Mouse (Mus musculus): Measurements from ENCODE around the gene Uggt2.
"Not testable (repeated sequence)": the region's sequence is repeated elsewhere in the genome, so short reads cannot be mapped to it uniquely, and the experiment has no call there.

The Uggt2 gene

GRCm38 (mm10) chr14:118982429-118983045 is 116.7 kb downstream of the Uggt2 start:
- in situ Hi-C loops (cut with MboI; ENCODE audit: low sequenced_read_pairs), result not testable (repeated sequence)

- in situ Hi-C loops (cut with MboI; ENCODE audit: low sequenced_read_pairs), result not testable (repeated sequence)
Observed at GRCm38 (mm10) chr14:118981711-118982428, 117.4 kb downstream of the Uggt2 start.

DNA sequence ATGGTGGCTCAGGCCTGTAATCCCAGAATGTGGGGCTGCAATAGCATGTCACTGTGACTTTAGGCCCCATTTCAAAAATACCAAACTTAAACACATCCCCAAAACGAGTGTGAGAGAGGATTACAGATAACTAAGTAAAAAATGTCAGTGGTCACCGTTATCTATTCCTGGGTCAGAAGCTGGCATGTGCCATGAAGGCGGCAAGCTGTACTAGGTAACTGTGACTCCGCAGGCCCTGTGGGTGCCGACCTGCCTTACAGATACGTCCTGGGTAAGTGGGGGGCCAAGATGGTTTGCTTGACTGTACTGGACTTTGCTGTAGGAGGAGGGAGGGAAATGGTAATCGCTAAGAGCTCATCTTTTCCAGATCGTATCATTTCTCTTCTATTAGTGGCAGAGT is 118.3 kb downstream of the Uggt2 start:
- in situ Hi-C loops (cut with MboI; ENCODE audit: low sequenced_read_pairs), result no loop called here

GRCm38 (mm10) chr14:118980358-118980757 is 118.9 kb downstream of the Uggt2 start:
- in situ Hi-C loops (cut with MboI; ENCODE audit: low sequenced_read_pairs), result no loop called here

DNA sequence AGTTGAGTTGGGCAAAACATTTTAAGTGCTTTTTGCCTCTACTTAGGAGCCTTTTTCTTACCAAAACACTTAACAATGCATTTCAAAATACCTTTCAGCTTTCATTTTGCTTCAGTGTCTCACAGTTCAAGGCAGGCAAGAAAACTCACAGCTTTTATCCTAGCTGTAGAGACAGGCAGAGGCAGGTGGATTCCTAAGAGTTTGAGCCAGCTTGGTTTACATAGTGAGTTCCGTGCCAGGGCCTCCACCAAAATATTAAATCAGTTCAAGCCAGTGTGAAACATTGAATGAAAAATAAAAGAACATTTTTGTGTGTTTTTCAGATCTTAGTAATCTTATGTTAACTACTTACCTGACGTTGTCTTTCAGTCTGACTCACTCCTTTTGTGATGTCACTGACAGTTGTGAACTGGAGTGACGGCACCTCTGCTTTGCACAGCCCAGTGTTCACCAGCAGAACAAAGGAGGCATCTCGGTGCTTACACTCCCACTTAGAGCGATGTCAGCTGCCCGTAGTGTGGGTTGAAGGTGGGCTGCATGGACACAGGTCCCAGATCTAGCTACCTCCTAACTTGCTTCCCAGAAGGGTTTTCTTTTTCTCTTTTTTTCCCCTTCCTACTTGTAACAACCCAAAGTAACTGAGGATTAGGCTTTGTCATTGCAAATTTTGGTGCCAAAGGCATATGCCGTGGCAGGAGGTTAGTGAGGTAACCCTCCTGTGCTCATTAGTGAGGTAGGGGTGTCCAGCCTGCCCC is 119.5 kb downstream of the Uggt2 start:
- in situ Hi-C loops (cut with MboI; ENCODE audit: low sequenced_read_pairs), result no loop called here

- in situ Hi-C loops (cut with MboI; ENCODE audit: low sequenced_read_pairs), result no loop called here
Observed at GRCm38 (mm10) chr14:118977136-118977816, 122.0 kb downstream of the Uggt2 start.

- in situ Hi-C loops (cut with MboI; ENCODE audit: low sequenced_read_pairs), result no loop called here
Observed at GRCm38 (mm10) chr14:118972268-118972667, 127.0 kb downstream of the Uggt2 start.

GRCm38 (mm10) chr14:118967646-118968045 is 131.6 kb downstream of the Uggt2 start:
- in situ Hi-C loops (cut with MboI; ENCODE audit: low sequenced_read_pairs), result no loop called here

DNA sequence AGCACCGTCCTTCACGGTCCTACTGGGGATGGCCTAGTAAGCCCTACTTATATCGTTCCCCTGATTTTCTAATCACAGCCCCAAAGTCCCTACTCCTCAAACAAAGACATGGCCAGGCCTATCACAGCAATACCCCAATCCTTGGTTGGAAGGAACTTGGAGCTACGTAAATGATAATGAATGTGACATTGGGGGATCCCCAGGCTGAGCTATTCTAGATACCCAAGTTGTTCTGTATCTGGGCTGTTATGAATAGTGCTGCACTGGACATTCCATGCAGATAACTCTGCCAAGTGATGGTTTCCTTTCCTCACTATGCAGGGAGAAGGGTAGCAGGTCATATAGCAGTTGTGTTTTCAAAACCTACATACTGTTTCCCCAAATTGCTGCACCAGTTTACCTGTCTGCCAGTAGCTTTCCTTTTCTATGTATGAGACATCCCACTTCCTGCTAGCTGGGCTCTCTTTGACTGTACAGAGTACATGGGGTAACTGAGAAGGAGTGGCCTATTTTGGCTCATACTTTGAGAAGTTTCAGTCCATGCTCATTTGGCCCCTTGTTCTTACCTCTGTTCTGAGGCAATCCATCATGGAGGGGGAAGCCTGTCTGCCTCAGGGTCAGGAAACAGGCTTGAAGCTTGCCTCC is 133.8 kb downstream of the Uggt2 start:
- in situ Hi-C loops (cut with MboI; ENCODE audit: low sequenced_read_pairs), result no loop called here

DNA sequence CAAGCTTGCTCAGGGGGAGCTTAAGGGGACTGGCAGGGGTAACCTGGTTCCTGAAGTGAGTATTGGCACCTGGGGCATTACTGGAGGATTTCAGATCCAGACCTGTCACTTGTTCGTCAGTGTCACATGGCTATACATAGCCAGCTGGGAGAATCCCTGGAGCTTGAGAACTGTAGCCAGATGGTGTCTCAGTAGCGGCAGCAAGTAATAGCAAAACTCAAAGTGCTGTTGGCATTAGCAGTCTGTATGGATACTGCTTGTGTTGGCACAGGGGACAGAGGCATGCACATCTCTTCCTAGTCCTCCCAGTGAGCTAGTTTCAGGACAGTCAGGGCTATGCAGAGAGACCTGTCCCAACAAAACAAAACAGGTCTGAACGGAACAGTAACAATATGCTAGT is 141.2 kb downstream of the Uggt2 start:
- in situ Hi-C loops (cut with MboI; ENCODE audit: low sequenced_read_pairs), result no loop called here

DNA sequence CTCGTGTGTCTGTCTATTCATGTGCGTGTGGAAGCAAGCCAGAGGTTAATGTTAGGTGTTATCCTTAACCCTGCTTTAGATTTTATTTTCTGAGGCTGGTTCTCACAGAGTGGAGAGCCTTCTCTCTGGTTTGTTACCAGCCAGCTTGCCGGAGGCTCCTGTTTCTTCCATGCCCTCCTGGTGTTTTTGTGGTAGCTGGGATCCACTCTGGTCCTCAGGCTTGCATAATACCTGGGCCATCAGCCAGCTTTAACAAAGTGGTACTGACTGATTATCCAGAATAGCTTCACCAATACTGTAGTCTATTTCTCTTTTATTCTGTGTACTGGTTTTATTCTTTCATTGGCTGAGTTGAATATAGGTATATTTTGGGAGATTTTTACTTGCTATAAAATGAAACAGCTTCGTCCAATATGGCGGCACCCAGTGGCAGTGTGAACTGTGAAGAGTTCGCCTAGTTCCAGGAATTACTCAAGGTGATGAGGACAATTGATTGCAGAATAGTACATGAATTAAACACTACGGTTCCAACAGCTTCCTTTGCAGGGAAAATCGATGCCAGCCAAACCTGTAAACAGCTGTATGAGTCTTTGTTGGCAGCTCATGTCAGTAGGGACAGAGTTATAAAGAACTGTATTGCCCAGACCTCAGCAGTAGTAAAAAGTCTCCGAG is 147.2 kb downstream of the Uggt2 start:
- in situ Hi-C loops (cut with MboI; ENCODE audit: low sequenced_read_pairs), result no loop called here

DNA sequence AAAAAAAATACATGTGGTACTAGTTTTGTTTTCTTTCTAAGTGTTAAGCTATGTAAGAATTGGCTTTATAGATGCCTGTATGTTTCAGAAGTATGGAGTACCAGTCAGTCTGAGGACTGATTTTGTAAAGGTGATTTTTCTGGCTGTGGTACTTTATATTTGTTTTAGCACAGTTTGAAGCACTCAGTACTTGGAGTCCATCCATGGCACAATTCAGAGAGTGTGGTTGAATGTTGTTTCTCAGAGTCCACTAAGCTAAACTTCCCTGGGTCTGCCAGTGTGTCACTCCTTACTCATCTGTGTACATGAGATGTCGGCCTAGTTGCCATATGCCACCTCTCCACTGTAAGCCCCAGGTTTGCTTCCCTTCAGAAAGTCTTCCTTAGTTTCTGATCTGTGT is 150.4 kb downstream of the Uggt2 start:
- in situ Hi-C loops (cut with MboI; ENCODE audit: low sequenced_read_pairs), result no loop called here

DNA sequence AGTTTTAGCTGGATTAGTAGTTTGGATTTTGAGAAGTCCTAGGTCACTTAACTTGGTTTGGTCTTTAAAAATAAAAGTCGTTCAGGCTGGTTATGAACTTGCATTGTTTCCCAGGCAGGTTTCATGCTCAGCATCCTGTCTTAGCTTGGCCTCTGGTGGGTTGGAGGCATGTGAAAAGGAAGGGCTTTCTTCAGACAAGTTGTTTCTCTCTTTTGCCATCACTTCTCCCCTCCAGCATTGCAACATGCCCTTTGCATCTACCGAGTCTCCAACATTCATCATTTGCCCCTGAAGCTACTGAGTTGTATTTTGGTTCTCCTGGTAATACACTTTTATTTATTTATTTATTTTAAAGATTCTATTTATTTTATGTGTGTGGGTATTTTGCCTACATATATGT is 154.5 kb downstream of the Uggt2 start:
- in situ Hi-C loops (cut with MboI; ENCODE audit: low sequenced_read_pairs), result no loop called here

DNA sequence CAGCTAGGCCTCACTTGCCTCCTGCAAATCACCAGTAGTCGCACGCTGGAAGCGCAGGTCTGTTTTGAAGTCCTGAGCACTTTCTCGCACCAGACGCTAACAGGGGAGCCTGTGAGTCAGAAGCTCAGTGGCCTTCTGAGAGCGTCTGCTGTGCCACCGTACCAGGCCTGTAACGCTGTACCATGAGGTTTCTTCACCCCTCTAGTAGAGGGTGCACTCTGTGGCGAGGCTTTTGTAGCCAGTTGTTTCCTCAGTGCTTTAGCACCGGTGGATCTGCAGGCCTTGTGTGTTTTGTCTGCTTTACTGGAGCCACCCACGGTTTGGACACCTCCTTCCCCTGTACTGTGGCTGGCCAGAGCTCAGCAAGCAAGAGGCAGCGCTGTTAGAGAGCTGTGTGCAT is 157.2 kb downstream of the Uggt2 start:
- in situ Hi-C loops (cut with MboI; ENCODE audit: low sequenced_read_pairs), result no loop called here

DNA sequence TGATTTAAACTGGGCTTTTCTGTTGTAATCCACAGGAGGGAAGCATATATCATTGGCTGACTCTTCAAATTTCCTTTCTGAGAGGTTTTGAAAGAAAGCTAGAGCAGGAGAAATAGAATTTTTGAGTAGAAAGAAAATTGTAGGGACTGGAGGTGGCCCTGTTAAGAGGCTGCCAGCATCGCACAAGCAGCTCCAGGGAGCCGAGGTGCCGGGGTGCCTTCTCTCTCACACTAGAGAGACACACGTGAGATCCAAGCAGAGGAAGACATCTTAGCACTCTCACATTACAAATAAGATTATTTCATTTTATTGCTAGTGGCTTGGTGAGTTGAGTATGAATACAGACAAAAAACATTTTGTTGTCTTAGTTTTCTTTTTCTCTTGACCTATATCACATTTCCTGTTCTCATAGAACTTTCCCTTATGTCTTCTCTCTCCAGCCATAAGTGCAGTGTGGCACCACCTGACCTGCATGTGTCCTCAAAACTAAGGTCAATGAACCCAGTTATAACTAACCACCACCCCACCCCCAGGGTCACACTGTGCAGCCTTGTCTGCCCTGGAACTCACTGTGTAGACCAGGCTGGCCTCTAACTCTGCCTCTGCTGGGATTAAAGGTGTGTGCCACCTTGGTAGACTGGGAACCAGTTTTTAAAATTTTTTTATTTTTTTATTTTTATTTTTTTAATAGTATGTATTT is 158.3 kb downstream of the Uggt2 start:
- in situ Hi-C loops (cut with MboI; ENCODE audit: low sequenced_read_pairs), result no loop called here

DNA sequence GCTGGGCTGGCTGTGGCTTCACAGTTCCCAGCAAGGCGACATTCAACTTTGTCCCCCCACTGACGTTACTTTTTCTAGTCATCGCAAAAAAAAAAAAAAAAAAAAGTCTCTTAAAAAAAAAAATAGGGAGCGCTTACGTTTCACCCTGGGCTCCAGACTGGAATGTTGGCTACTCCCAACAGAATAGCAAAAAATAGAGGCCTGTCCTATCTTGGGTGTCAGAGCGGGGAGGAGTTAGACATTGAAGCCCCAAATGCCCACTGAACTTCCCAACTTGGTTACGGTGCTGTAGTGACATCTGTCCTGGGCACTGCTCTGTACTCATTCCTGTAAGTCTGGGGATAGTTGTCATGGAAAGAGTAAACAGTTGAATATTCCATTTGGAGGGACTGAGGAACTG is 160.7 kb downstream of the Uggt2 start:
- in situ Hi-C loops (cut with MboI; ENCODE audit: low sequenced_read_pairs), result no loop called here

- in situ Hi-C loops (cut with MboI; ENCODE audit: low sequenced_read_pairs), result no loop called here
Observed at GRCm38 (mm10) chr14:118937533-118938492, 161.4 kb downstream of the Uggt2 start, which contains the start of gene Dnajc3. TSS of gene Dnajc3 (plus strand) at chr14:118937976.

- in situ Hi-C loops (cut with MboI; ENCODE audit: low sequenced_read_pairs), result no loop called here
Observed at GRCm38 (mm10) chr14:118936952-118937351, 162.3 kb downstream of the Uggt2 start.

DNA sequence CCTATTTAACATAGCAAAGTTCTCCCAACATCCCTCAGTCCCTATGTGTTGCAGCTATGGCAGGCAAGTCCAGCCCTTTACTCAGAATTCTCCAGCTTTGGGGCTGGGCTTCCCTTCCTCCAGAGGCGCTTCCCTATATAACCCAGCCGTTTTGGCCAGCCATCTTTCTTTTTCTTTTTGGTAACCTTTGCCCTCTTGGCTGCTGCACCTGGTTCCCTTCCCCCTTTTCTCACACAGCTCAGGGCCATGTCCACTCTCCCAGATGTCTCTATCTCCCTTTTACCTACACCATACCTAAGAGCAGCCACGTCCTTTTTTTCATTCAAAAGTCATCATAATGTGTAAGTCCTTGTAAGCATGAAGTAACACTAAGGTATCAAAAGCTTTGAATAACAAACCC is 163.0 kb downstream of the Uggt2 start:
- in situ Hi-C loops (cut with MboI; ENCODE audit: low sequenced_read_pairs), result no loop called here

All from CH12F3 (cell line).